Mouse (Mus musculus) hindbrain, embryonic 11.5 days (tissue): ENCODE data around the gene Oas1e. TPM values are rescaled to one million over a fixed set of nuclear protein-coding genes. Genes with fewer than 3 reads are reported as not detected.
"Not testable (repeated sequence)": the region's sequence is repeated elsewhere in the genome, so short reads cannot be mapped to it uniquely, and the experiment has no call there.

Experiments
- ATAC-seq: fragments of 200-750 bp; cut with Nextera tagmentation; 2 replicates; pipeline ENCODE4 v1.8.0; 2017; ENCODE audit warnings: mild to moderate bottlenecking, moderate TSS enrichment, moderate library complexity; ENCODE audit not compliant: low FRiP score
- DNase-seq: peaks from one replicate; pipeline ENCODE4 v3.0.0-alpha.2; 2015; ENCODE audit warnings: low spot score
- H3K27ac ChIP-seq: fragments of 300-500 bp; sonication (generic); 2 replicates; pipeline ENCODE4 v1.5.1; 2014; ENCODE audit warnings: mild to moderate bottlenecking, low read depth, low read length
- H3K27me3 ChIP-seq: fragments of 300-500 bp; sonication (generic); 2 replicates; pipeline ENCODE4 v1.6.1; 2014; ENCODE audit warnings: mild to moderate bottlenecking, low read length, moderate library complexity, mixed read lengths; ENCODE audit not compliant: control insufficient read depth, insufficient read depth
- H3K36me3 ChIP-seq: fragments of 300-500 bp; sonication (generic); 2 replicates; pipeline ENCODE4 v1.6.1; 2014; ENCODE audit warnings: mild to moderate bottlenecking, low read length, moderate library complexity, mixed read lengths; ENCODE audit not compliant: control insufficient read depth, insufficient read depth
- H3K4me1 ChIP-seq: fragments of 300-500 bp; sonication (generic); replicated peaks from 2 replicates; pipeline ENCODE4 v1.6.1; 2014; ENCODE audit warnings: low read length, mixed read lengths; ENCODE audit not compliant: control insufficient read depth, insufficient read depth
- H3K4me2 ChIP-seq: fragments of 300-500 bp; sonication (generic); replicated peaks from 2 replicates; pipeline ENCODE4 v1.6.1; 2014; ENCODE audit warnings: mild to moderate bottlenecking, low read depth, low read length
- H3K4me3 ChIP-seq: fragments of 300-500 bp; sonication (generic); 2 replicates; pipeline ENCODE4 v1.5.1; 2014; ENCODE audit warnings: low read depth, low read length
- H3K9ac ChIP-seq: fragments of 300-500 bp; sonication (generic); 2 replicates; pipeline ENCODE4 v1.6.1; 2014; ENCODE audit warnings: low read depth, low read length
- H3K9me3 ChIP-seq: fragments of 300-500 bp; sonication (generic); 2 replicates; pipeline ENCODE4 v1.6.1; 2016; ENCODE audit warnings: low read length; ENCODE audit not compliant: control insufficient read depth
- WGBS: fragments of 180-500 bp; shearing (Covaris S2); extraction: QIAGEN DNeasy Blood & Tissue Kit; methylation state at CpG from one replicate; pipeline ENCODE4 v1.1.7; 2014; 5-methylcytosine and 5-hydroxymethylcytosine counted together
- polyA plus RNA-seq: library from polyadenylated mRNA; unstranded; fragments of >200 nt; fragmentation: Nextera tagmentation; extraction: Ambion mirVana; gene quantifications from 2 replicates; pipeline ENCODE4 v1.2.1, GENCODE M21; 2014

Oas1e gene
- polyA plus RNA-seq, 1 experiment from 2014 or later = 0.29 TPM

- no peaks in the 10 kb centered on the region for H3K9me3 ChIP-seq
- peak; percentile 54; the same call in 1 of the 2 replicates for ATAC-seq
- H3K27me3 ChIP-seq = no peaks in the 10 kb centered on the region
- peak within 1 kb of the TSS; percentile 20 for H3K4me2 ChIP-seq
- H3K27ac ChIP-seq = no peak within 1 kb of the TSS
- 8% methylated on average over 18 of the region's 18 CpGs for WGBS
- peak within 1 kb of the TSS; percentile 28 for H3K9ac ChIP-seq
- peak within 1 kb of the TSS; percentile 6; the same call in 1 of the 2 replicates for H3K4me3 ChIP-seq
- H3K36me3 ChIP-seq = no peaks in the 10 kb centered on the region
- no peaks in the 10 kb centered on the region for H3K4me1 ChIP-seq
- DNase-seq = peak; percentile 77
Observed at GRCm38 (mm10) chr5:120811951-120812819, 16.9 kb upstream of the Oas1e start, which contains the start of gene Oas1c. TSS of gene Oas1c (minus strand) at chr5:120812514.

DNA sequence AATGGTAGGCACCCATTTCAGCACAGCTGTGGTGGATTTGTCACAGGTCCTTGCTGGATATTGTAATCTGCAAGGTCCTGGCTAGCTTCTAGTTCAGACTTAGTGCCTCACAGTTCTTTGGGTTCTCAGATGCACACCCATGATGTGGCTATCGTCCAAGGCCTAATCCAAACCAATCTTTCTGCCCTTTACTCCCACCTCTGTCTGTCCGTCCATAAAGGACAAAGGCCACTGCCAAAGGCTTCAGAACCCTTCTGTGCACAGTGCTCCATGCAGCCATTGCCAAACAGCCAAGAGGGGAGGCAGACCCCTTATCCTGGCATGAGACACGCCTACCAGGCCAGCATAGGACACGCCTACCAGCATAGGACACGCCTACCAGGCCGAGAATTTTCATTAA is 13.8 kb upstream of the Oas1e start:
- Histone ChIP-seq H3K4me3 (no peak overlapping the region), H3K36me3 (no peaks in the 10 kb centered on the region), H3K27me3 (no peaks in the 10 kb centered on the region), H3K4me2 (no peak overlapping the region), H3K9me3 (no peaks in the 10 kb centered on the region), H3K4me1 (no peaks in the 10 kb centered on the region), H3K27ac (no peak overlapping the region), H3K9ac (no peak overlapping the region)
- ATAC-seq = no peak
- DNase-seq = no peak
- whole genome bisulfite sequencing = 40% methylated on average over 6 of the region's 6 CpGs

DNA sequence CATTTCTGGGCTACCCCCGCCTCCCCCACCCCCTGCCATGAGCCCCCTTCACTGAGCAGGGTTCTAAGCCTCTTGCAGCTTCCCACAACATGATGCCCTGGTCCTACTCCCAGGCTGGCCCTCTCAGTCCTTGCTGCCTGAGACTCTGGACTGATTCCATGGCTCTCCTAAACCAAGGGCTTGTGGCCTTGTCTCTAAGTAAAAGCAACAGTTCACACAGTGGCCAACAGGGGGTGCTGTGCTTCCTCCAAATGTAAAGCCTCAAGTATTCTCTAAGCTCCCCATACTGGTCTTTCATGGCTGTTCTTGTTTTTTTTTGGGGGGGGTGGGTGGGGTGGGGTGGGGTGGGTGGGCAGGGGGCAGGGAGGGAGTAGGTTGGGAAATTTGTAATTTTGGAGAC is 11.1 kb upstream of the Oas1e start:
- no peak overlapping the region for H3K9ac ChIP-seq
- DNase-seq (peak; percentile 77), ATAC-seq (no peak)
- H3K4me1 ChIP-seq = no peaks in the 10 kb centered on the region
- no peaks in the 10 kb centered on the region for H3K36me3 ChIP-seq
- no peak overlapping the region for H3K27ac ChIP-seq
- no peaks in the 10 kb centered on the region for H3K9me3 ChIP-seq
- H3K27me3 ChIP-seq = no peaks in the 10 kb centered on the region
- no peak overlapping the region for H3K4me3 ChIP-seq
- 100% methylated on average over 1 of the region's 1 CpGs for WGBS
- H3K4me2 ChIP-seq = no peak overlapping the region

GRCm38 (mm10) chr5:120803596-120803995 is 8.3 kb upstream of the Oas1e start:
- Histone ChIP-seq H3K36me3 (no peaks in the 10 kb centered on the region), H3K4me3 (no peak overlapping the region), H3K4me2 (no peak overlapping the region), H3K4me1 (no peaks in the 10 kb centered on the region), H3K9ac (no peak overlapping the region), H3K27me3 (no peaks in the 10 kb centered on the region), H3K27ac (no peak overlapping the region), H3K9me3 (no peaks in the 10 kb centered on the region)
- ATAC-seq (no peak), DNase-seq (no peak)
- WGBS = 74% methylated on average over 2 of the region's 2 CpGs

DNA sequence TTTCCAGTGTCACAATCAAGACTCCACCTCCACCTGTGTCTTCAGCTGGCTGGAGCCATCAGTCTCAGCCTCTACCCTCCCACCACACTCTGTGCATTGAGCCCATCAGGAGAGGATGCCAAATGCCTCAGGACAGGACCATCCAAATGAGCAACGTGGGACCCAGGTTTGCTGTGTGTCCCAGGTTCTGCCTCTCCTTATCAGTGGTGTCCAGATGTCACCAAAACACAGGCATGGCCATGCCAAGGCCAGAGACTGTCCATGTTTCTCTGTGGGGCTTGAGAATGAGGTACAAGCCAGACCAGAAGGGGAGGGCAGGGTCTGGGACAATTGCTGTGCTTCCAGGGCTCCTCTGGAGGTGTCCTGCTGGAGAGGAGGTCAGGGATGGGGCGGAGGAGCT is 3.6 kb upstream of the Oas1e start:
- H3K4me2 ChIP-seq, H3K27me3 ChIP-seq, H3K4me3 ChIP-seq, H3K4me1 ChIP-seq, H3K27ac ChIP-seq, DNase-seq, H3K36me3 ChIP-seq, ATAC-seq, H3K9me3 ChIP-seq, H3K9ac ChIP-seq: not testable (repeated sequence)
- 68% methylated on average over 2 of the region's 2 CpGs for WGBS

GRCm38 (mm10) chr5:120798147-120798546 is 2.8 kb upstream of the Oas1e start:
- ATAC-seq, DNase-seq, H3K9me3 ChIP-seq, H3K4me1 ChIP-seq, H3K27ac ChIP-seq, H3K9ac ChIP-seq, H3K4me2 ChIP-seq, H3K27me3 ChIP-seq, H3K4me3 ChIP-seq, H3K36me3 ChIP-seq: not testable (repeated sequence)
- 87% methylated on average over 5 of the region's 5 CpGs for WGBS

- Histone ChIP-seq H3K9me3 (no peaks in the 10 kb centered on the region), H3K4me2 (no peak overlapping the region), H3K27me3 (no peaks in the 10 kb centered on the region), H3K4me1 (no peaks in the 10 kb centered on the region), H3K9ac (no peak overlapping the region), H3K4me3 (no peak overlapping the region), H3K36me3 (no peaks in the 10 kb centered on the region), H3K27ac (no peak overlapping the region)
- DNase-seq (peak; percentile 67), ATAC-seq (no peak)
- WGBS = 26% methylated on average over 2 of the region's 2 CpGs
Observed at GRCm38 (mm10) chr5:120793043-120793442, 2.3 kb downstream of the Oas1e start.

GRCm38 (mm10) chr5:120787042-120787441 is 8.3 kb downstream of the Oas1e start:
- H3K4me2 ChIP-seq = no peak overlapping the region
- WGBS = 75% methylated on average over 3 of the region's 3 CpGs
- no peaks in the 10 kb centered on the region for H3K27me3 ChIP-seq
- no peak overlapping the region for H3K27ac ChIP-seq
- H3K9ac ChIP-seq = no peak overlapping the region
- H3K4me1 ChIP-seq = no peaks in the 10 kb centered on the region
- H3K4me3 ChIP-seq = no peak overlapping the region
- no peaks in the 10 kb centered on the region for H3K36me3 ChIP-seq
- no peak for ATAC-seq
- no peaks in the 10 kb centered on the region for H3K9me3 ChIP-seq
- no peak for DNase-seq

DNA sequence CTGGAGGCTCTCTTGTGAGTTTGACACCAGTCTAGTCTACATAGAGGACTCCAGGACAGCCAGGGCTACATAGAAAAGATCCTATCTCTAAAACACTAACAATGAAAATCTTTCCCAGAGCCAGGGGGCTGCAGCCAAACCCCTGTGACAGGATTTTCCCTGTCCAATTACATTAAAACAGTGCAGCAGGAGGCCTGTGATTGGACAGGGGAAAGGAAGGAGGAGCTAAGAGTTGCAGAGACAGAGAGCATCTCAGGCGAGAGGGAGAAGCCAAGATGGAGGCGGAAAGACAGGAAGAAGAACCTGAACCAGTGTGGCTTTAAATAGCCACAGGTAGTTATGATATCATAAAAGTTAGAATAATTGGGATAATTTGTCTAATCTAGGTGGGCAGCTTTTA is 12.9 kb downstream of the Oas1e start:
- ATAC-seq = no peak
- Histone ChIP-seq H3K27me3 (no peaks in the 10 kb centered on the region), H3K9me3 (no peaks in the 10 kb centered on the region), H3K4me1 (no peaks in the 10 kb centered on the region), H3K4me3 (no peak overlapping the region), H3K36me3 (no peaks in the 10 kb centered on the region), H3K27ac (no peak overlapping the region), H3K9ac (no peak overlapping the region), H3K4me2 (no peak overlapping the region)
- DNase-seq = no peak
- WGBS = 73% methylated on average over 2 of the region's 2 CpGs
